Mouse (Mus musculus) stomach, embryonic 15.5 days (tissue): ENCODE measurements around the gene Btbd7. TPM values are rescaled to one million over a fixed set of nuclear protein-coding genes. Genes with fewer than 3 reads are reported as not detected.

Experiments used
- ATAC-seq: fragments of 200-750 bp; cut with Nextera tagmentation; 2 replicates; pipeline ENCODE4 v1.8.0; 2017; ENCODE audit warnings: low read depth, moderate number of reproducible peaks, moderate TSS enrichment; ENCODE audit not compliant: insufficient read depth, low FRiP score
- H3K27ac ChIP-seq: fragments of 300-500 bp; sonication (generic); 2 replicates; pipeline ENCODE4 v1.5.1; 2015; ENCODE audit warnings: mild to moderate bottlenecking, inconsistent platforms
- H3K27me3 ChIP-seq: fragments of 300-500 bp; sonication (generic); replicated peaks from 2 replicates; pipeline ENCODE4 v1.6.1; 2015; ENCODE audit warnings: inconsistent platforms
- H3K36me3 ChIP-seq: fragments of 300-500 bp; sonication (generic); 2 replicates; pipeline ENCODE4 v1.6.1; 2015; ENCODE audit warnings: inconsistent platforms
- H3K4me1 ChIP-seq: fragments of 300-500 bp; sonication (generic); 2 replicates; pipeline ENCODE4 v1.6.1; 2015; ENCODE audit warnings: inconsistent platforms
- H3K4me2 ChIP-seq: fragments of 300-500 bp; sonication (generic); 2 replicates; pipeline ENCODE4 v1.6.1; 2015; ENCODE audit warnings: mild to moderate bottlenecking, inconsistent platforms
- H3K4me3 ChIP-seq: fragments of 300-500 bp; sonication (generic); replicated peaks from 2 replicates; pipeline ENCODE4 v1.5.1; 2015; ENCODE audit warnings: inconsistent platforms
- H3K9ac ChIP-seq: fragments of 300-500 bp; sonication (generic); 2 replicates; pipeline ENCODE4 v1.6.1; 2015; ENCODE audit warnings: inconsistent platforms
- H3K9me3 ChIP-seq: fragments of 300-500 bp; sonication (generic); 2 replicates; pipeline ENCODE4 v1.6.1; 2016; ENCODE audit warnings: inconsistent platforms
- WGBS: fragments of 180-500 bp; shearing (Covaris S2); methylation state at CpG from one replicate; pipeline ENCODE4 v1.1.7; 2015; 5-methylcytosine and 5-hydroxymethylcytosine counted together
- polyA plus RNA-seq: library from polyadenylated mRNA; unstranded; fragments of >200 nt; fragmentation: Nextera tagmentation; extraction: Ambion mirVana; gene quantifications from 2 replicates; pipeline ENCODE4 v1.2.1, GENCODE M21; 2015

Gene Btbd7
- 18.7 TPM in 2 replicates for polyA plus RNA-seq

DNA sequence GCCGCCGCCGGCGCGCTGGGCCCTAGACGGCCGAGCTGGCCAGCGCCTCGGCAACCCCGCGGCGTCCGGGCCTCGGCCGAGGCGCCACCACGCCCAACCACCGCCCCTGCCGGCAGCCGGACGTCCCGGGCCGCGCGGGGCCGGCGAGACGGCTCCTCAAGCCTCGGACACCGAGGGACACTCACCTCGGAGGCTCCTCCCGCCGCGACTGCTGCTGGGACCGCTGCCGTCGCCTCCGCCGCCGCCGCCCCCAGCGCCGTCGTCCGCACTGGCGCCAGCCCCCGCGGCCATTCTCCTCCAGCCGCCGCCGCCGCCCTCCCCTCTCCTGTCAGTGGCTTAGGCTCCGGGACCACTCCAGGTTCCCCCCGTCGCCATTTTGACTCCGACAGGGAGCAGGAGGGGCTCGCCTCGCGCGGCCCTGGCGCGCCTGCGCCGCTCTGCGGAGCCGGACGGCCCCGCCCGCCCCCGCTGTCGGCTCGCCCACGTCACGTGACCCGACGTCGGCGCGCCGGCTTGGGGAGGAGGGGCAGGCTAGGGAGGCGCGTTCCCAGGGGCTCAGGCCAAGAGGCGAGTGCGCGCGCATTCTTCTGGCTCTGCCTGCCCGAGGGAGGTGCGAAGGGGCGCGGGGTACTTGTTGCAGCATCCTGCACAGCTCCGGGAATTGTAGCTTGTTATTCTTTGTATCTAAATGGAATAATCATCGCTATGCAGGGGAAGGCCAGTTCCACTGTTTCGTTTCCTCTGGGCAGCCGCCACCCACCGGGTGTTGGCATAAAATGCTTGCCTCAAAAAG lies at the start of gene Btbd7:
Gene Btbd7, minus strand, starts transcription at position 441 of the 793 bp plus-strand sequence.
- Histone ChIP-seq H3K27ac (peak within 1 kb of the TSS; percentile 97), H3K4me2 (peak within 1 kb of the TSS; percentile 69), H3K9me3 (no peaks in the 10 kb centered on the region), H3K27me3 (no peaks in the 10 kb centered on the region), H3K9ac (peak within 1 kb of the TSS; percentile 97), H3K36me3 (no peaks in the 10 kb centered on the region), H3K4me1 (peaks cover 16% of the 10 kb centered on the region), H3K4me3 (peak within 1 kb of the TSS; percentile 96)
- WGBS: under 1% methylated on average over 93 of the region's 95 CpGs
- peak; percentile 95 for ATAC-seq

GRCm38 (mm10) chr12:102916073-102916472 lies 37.8 kb upstream of the Btbd7 start:
- 75% methylated on average over 2 of the region's 2 CpGs for WGBS
- no peak overlapping the region for H3K9ac ChIP-seq
- no peak overlapping the region for H3K4me3 ChIP-seq
- no peaks in the 10 kb centered on the region for H3K27me3 ChIP-seq
- no peaks in the 10 kb centered on the region for H3K36me3 ChIP-seq
- no peaks in the 10 kb centered on the region for H3K9me3 ChIP-seq
- no peaks in the 10 kb centered on the region for H3K4me1 ChIP-seq
- H3K4me2 ChIP-seq: no peak overlapping the region
- ATAC-seq: no peak
- H3K27ac ChIP-seq: no peak overlapping the region

DNA sequence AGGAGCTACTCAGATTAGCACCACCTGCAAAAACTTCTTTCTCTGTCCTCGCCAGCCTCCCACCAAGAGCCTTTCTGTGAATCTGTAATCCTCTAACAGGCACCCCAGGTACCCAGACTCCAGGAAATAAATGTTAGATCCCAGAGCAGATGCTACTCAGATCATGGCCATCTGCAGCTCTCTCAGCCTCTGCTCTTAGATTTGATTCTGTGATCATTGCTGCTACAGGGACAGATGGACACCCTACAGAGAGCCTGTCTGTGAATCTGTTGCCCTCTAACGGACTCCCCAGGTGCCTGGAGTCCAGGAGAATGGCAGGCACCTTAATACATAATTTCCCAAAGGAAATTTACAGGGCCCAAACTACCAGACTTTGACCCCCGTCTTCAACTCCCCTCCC lies 29.9 kb upstream of the Btbd7 start:
- WGBS: 50% methylated on average over 3 of the region's 3 CpGs
- Histone ChIP-seq H3K4me3 (no peak overlapping the region), H3K27ac (no peak overlapping the region), H3K36me3 (no peaks in the 10 kb centered on the region), H3K4me1 (no peaks in the 10 kb centered on the region), H3K27me3 (no peaks in the 10 kb centered on the region), H3K9ac (no peak overlapping the region), H3K4me2 (no peak overlapping the region), H3K9me3 (no peaks in the 10 kb centered on the region)
- no peak for ATAC-seq

- Histone ChIP-seq H3K36me3 (no peaks in the 10 kb centered on the region), H3K4me2 (no peak within 1 kb of the TSS), H3K27ac (no peak within 1 kb of the TSS), H3K9me3 (no peaks in the 10 kb centered on the region), H3K27me3 (no peaks in the 10 kb centered on the region), H3K4me3 (no peak within 1 kb of the TSS), H3K4me1 (no peaks in the 10 kb centered on the region), H3K9ac (no peak within 1 kb of the TSS)
- ATAC-seq: no peak
- WGBS: 92% methylated on average over 17 of the region's 17 CpGs
Measured at GRCm38 (mm10) chr12:102899091-102899490, 20.8 kb upstream of the Btbd7 start, which contains the start of gene Cox8c. TSS of gene Cox8c (plus strand) at chr12:102899316.

DNA sequence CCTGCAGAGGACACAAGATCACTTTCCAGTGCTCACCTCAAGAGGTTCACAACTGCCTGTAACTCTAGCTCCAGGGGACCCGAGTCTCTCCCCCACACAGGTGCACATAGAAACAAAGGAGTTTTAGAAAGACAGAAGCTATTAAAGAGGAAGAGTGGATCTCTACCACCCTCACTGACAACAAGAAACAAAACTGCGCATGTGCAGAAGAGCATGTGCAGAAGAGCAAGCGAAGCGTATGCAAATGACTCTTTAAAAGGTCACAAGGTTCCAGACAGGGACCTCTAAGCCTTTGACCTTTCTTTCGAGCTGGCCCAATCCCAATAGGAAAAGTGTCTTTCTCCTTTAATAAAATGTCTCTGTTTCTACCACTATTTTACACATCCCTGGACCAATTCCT lies 10.3 kb upstream of the Btbd7 start:
- no peaks in the 10 kb centered on the region for H3K4me1 ChIP-seq
- no peak for ATAC-seq
- no peak overlapping the region for H3K27ac ChIP-seq
- no peak overlapping the region for H3K9ac ChIP-seq
- no peaks in the 10 kb centered on the region for H3K27me3 ChIP-seq
- no peak overlapping the region for H3K4me2 ChIP-seq
- no peaks in the 10 kb centered on the region for H3K9me3 ChIP-seq
- H3K36me3 ChIP-seq: no peaks in the 10 kb centered on the region
- 71% methylated on average over 5 of the region's 5 CpGs for WGBS
- H3K4me3 ChIP-seq: no peak overlapping the region

GRCm38 (mm10) chr12:102887366-102887765 lies 9.1 kb upstream of the Btbd7 start:
- Histone ChIP-seq H3K4me2 (no peak overlapping the region), H3K27me3 (no peaks in the 10 kb centered on the region), H3K4me1 (no peaks in the 10 kb centered on the region), H3K9me3 (no peaks in the 10 kb centered on the region), H3K36me3 (no peaks in the 10 kb centered on the region), H3K4me3 (no peak overlapping the region), H3K9ac (no peak overlapping the region), H3K27ac (no peak overlapping the region)
- 66% methylated on average over 10 of the region's 10 CpGs for WGBS
- ATAC-seq: no peak

GRCm38 (mm10) chr12:102885735-102886134 lies 7.5 kb upstream of the Btbd7 start:
- no peak for ATAC-seq
- 18% methylated on average over 5 of the region's 5 CpGs for WGBS

GRCm38 (mm10) chr12:102878901-102879300 lies 630 bp upstream of the Btbd7 start:
- Histone ChIP-seq H3K27me3 (no peaks in the 10 kb centered on the region), H3K9me3 (no peaks in the 10 kb centered on the region), H3K4me1 (peaks cover 16% of the 10 kb centered on the region), H3K9ac (peak overlapping the region; percentile 29; the same call in 1 of the 2 replicates), H3K4me2 (peak overlapping the region; percentile 69), H3K4me3 (peak overlapping the region; percentile 96), H3K36me3 (no peaks in the 10 kb centered on the region), H3K27ac (peak overlapping the region; percentile 73)
- no peak for ATAC-seq
- WGBS: 22% methylated on average over 7 of the region's 7 CpGs

More at GRCm38 (mm10) chr12:102885735-102886134, 7.5 kb upstream of the Btbd7 start:
- Histone ChIP-seq H3K4me3 (no peak overlapping the region), H3K27me3 (no peaks in the 10 kb centered on the region), H3K9me3 (no peaks in the 10 kb centered on the region), H3K4me2 (no peak overlapping the region), H3K9ac (no peak overlapping the region), H3K27ac (no peak overlapping the region), H3K36me3 (no peaks in the 10 kb centered on the region), H3K4me1 (no peaks in the 10 kb centered on the region)

GRCm38 (mm10) chr12:102877301-102878030 lies 805 bp downstream of the Btbd7 start:
- peak overlapping the region; percentile 97 for H3K9ac ChIP-seq

DNA sequence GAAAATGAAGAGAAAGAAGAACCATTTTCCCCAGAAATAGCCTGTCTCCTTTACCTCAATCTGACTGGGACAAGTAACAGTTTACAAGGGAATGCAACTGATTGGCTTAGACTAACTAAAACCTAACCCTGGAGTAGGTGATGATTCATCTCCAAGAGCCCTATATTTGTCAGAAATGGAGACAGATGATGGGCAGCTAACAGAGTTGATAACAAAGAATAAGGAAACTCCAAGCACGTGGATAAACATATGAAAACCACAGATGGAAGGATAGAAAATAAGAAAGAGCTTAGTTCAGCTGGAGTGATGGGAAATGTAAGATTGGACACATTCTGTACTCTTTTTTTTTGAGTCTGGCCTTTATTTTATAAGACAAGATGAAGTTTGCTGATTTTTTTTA lies 7.7 kb downstream of the Btbd7 start:
- no peak overlapping the region for H3K9ac ChIP-seq
- H3K4me3 ChIP-seq: no peak overlapping the region
- H3K27ac ChIP-seq: no peak overlapping the region
- no peaks in the 10 kb centered on the region for H3K4me1 ChIP-seq
- no peak overlapping the region for H3K4me2 ChIP-seq
- no peaks in the 10 kb centered on the region for H3K9me3 ChIP-seq
- 71% methylated on average over 1 of the region's 1 CpGs for WGBS
- H3K36me3 ChIP-seq: no peaks in the 10 kb centered on the region
- H3K27me3 ChIP-seq: no peaks in the 10 kb centered on the region
- ATAC-seq: no peak

More at GRCm38 (mm10) chr12:102877301-102878030, 805 bp downstream of the Btbd7 start:
- peak; percentile 72 for ATAC-seq
- peaks cover 16% of the 10 kb centered on the region for H3K4me1 ChIP-seq
- H3K27ac ChIP-seq: peak overlapping the region; percentile 97
- H3K4me3 ChIP-seq: peak overlapping the region; percentile 96
- peak overlapping the region; percentile 66 for H3K4me2 ChIP-seq
- no peaks in the 10 kb centered on the region for H3K27me3 ChIP-seq
- H3K36me3 ChIP-seq: no peaks in the 10 kb centered on the region
- H3K9me3 ChIP-seq: no peaks in the 10 kb centered on the region
- under 1% methylated on average over 70 of the region's 70 CpGs for WGBS

GRCm38 (mm10) chr12:102869802-102870201 lies 8.5 kb downstream of the Btbd7 start:
- ATAC-seq: no peak
- H3K4me2 ChIP-seq: no peak overlapping the region
- no peaks in the 10 kb centered on the region for H3K4me1 ChIP-seq
- H3K27me3 ChIP-seq: no peaks in the 10 kb centered on the region
- H3K9ac ChIP-seq: no peak overlapping the region
- no peak overlapping the region for H3K27ac ChIP-seq
- no peak overlapping the region for H3K4me3 ChIP-seq
- H3K9me3 ChIP-seq: no peaks in the 10 kb centered on the region
- H3K36me3 ChIP-seq: no peaks in the 10 kb centered on the region
- WGBS: 78% methylated on average over 2 of the region's 2 CpGs

DNA sequence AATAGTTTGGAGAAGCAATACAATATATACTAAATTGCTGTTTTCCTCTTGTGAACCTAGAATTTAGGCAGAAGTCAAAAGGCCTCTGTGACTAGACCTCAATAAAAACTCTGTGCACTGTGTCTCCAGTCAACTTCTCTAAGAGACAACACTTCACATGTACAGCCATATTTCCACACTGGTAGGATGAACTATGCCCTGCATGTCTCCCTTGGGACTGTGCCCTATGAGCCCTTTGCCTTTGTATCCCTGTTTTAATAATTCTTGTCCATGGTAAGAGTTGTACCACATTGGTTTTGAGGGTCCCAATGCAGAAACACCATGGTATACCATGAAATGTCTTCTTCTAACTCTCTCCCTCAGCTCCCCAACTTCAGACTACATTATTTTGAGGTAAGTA lies 17.5 kb downstream of the Btbd7 start:
- H3K9ac ChIP-seq: no peak overlapping the region
- H3K4me2 ChIP-seq: no peak overlapping the region
- no peaks in the 10 kb centered on the region for H3K9me3 ChIP-seq
- H3K36me3 ChIP-seq: no peaks in the 10 kb centered on the region
- H3K27me3 ChIP-seq: no peaks in the 10 kb centered on the region
- no peak overlapping the region for H3K27ac ChIP-seq
- no peaks in the 10 kb centered on the region for H3K4me1 ChIP-seq
- no peak for ATAC-seq
- no peak overlapping the region for H3K4me3 ChIP-seq
